16 mouse cellular contexts compared by ENCODE assay signal in the genomic region with DNA sequence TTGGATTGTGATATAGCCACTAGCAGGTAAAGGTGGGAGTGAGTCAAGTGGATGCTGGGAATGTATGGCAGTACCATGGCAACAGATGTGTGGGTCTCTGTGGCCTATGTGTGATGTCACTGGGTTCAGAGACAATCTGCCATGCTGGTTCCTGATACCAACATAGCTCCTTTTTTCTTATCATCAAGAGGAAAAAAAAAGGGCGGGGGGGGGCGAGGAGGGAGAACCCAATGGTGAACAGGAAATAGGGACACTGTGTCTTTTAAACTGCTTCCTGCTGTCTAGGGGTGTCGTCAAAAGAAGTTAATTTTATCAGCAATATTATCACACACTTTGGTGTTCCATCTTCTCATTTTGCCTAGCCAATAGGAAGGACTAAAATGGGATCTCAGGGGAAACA.
A peak's percentile ranks its signal among the peaks of the same experiment; 100 is the strongest.
DNase-seq lines count a peak whose midpoint lies in the region; TF ChIP-seq lines count a peak whose summit lies in the region.
"Had no signal": no experiment of that assay in that cellular context is flagged by ENCODE, and none has a peak within 500 bp of the region (broad histone marks: within the 10 kb centered on the region; RNA-seq: fewer than 3 reads in every experiment).

No protein-coding gene starts in this region.

- peaks cover 0 to 25% of the 10 kb centered on the region in 2 experiments; a peak in 2 of 4 replicates for H3K36me3 ChIP-seq in MEL (ENCODE audit: control insufficient read depth in 1 of 2, insufficient read depth in 2 of 2, low read length in 2 of 2)
- H3K36me3 ChIP-seq: G1E had no signal

- no peaks in the 10 kb centered on the region for H3K9me3 ChIP-seq in MEL (replicated peaks; ENCODE audit: insufficient read depth, low read length)
- H3K9me3 ChIP-seq: G1E had no signal

- H3K4me1 ChIP-seq in MEL (ENCODE audit: control insufficient read depth in 1 of 2, insufficient read depth in 2 of 2, low read length in 2 of 2), result peaks cover 10 to 15% of the 10 kb centered on the region in 2 experiments

- TF ChIP-seq POLR2A in MEL (IDR thresholded peaks at IDR 0.05; ENCODE audit: control insufficient read depth in 1 of 2, insufficient read depth in 1 of 2, low read depth in 1 of 2, low read length in 2 of 2, poor library complexity in 1 of 2), result no peak

- no peaks in the 10 kb centered on the region for H3K79me2 ChIP-seq in MEL (ENCODE audit: control insufficient read depth, insufficient read depth, low read length, poor library complexity)

- peak; percentile 14 to 21; a peak in 2 of 4 replicates for TF ChIP-seq EP300 in MEL (IDR thresholded peaks at IDR 0.05; ENCODE audit: low read depth in 1 of 2, low read length in 2 of 2)

- peak; percentile 35 for DNase-seq in MEL (ENCODE audit: low read depth, low spot score)
- no peak for DNase-seq in left cerebral cortex, adult 8-10 months (ENCODE audit: low spot score in 2 of 2)
- DNase-seq: adrenal gland, adult 2 months; adrenal gland, adult 8-10 months; adrenal gland, postnatal 10 days; adrenal gland, postnatal 14 days; adrenal gland, postnatal 25 days; adrenal gland, postnatal 36 days; B cell, adult 2 months; cerebellum, adult 11 months; cerebellum, adult 11-12 months; cerebellum, adult 18-20 months; cerebellum, adult 2 months; cerebellum, adult 8-10 months had no signal

- H3K27me3 ChIP-seq in MEL (ENCODE audit: control insufficient read depth in 1 of 2, insufficient read depth in 2 of 2, low read length in 2 of 2), result no peaks in the 10 kb centered on the region
- H3K27me3 ChIP-seq: CH12.LX had no signal

- no peak for TF ChIP-seq RAD21 in MEL (IDR thresholded peaks at IDR 0.05; ENCODE audit: low read depth, low read length)

- no peak overlapping the region for H3K9ac ChIP-seq in MEL (ENCODE audit: control insufficient read depth, low read depth, low read length, poor library complexity, severe bottlenecking)

- no peak for TF ChIP-seq CTCF in MEL (IDR thresholded peaks at IDR 0.05 in 2 of 3, conservative IDR thresholded peaks at IDR 0.05 in 1 of 3; ENCODE audit: control insufficient read depth in 1 of 3, insufficient read depth in 1 of 3, low read depth in 2 of 3, low read length in 3 of 3, poor library complexity in 1 of 3, severe bottlenecking in 1 of 3)

- no peak overlapping the region for H3K27ac ChIP-seq in MEL (ENCODE audit: control insufficient read depth, low read depth, low read length)

- H3K4me3 ChIP-seq in MEL (ENCODE audit: control insufficient read depth in 1 of 2, insufficient read depth in 1 of 2, low read depth in 2 of 2, low read length in 2 of 2), result no peak overlapping the region

TF ChIP-seq in MEL, 35 proteins besides CTCF, POLR2A, EP300 and RAD21:
- TF ChIP-seq MXI1 (IDR thresholded peaks at IDR 0.05; ENCODE audit: low read depth, low read length) (no peak), MAX (IDR thresholded peaks at IDR 0.05; ENCODE audit: low read length) (no peak), MAZ (IDR thresholded peaks at IDR 0.05; ENCODE audit: low read depth, low read length) (peak; percentile 50; the same call in 1 of the 2 replicates), MYB (IDR thresholded peaks at IDR 0.05; ENCODE audit: low read depth, low read length) (no peak), MYC (IDR thresholded peaks at IDR 0.05; ENCODE audit: low read depth, low read length) (no peak), RCOR1 (IDR thresholded peaks at IDR 0.05; ENCODE audit: low read depth, low read length) (no peak), ZNF384 (IDR thresholded peaks at IDR 0.05; ENCODE audit: low read depth, low read length) (peak; percentile 80), POLR2AphosphoS5 (IDR thresholded peaks at IDR 0.05; ENCODE audit: borderline replicate concordance, low read depth, low read length) (no peak), TCF12 (IDR thresholded peaks at IDR 0.05; ENCODE audit: low read depth, low read length) (peak; percentile 20; the same call in 1 of the 2 replicates), POLR2AphosphoS2 (IDR thresholded peaks at IDR 0.05; ENCODE audit: low read length) (no peak), NRF1 (IDR thresholded peaks at IDR 0.05; ENCODE audit: insufficient read depth, low read depth, low read length, poor library complexity, severe bottlenecking) (no peak), ZKSCAN1 (IDR thresholded peaks at IDR 0.05; ENCODE audit: low read depth, low read length) (no peak), BHLHE40 (IDR thresholded peaks at IDR 0.05; ENCODE audit: borderline replicate concordance, low read depth, low read length) (no peak), ZC3H11A (IDR thresholded peaks at IDR 0.05; ENCODE audit: low read depth, low read length) (no peak), ELF1 (IDR thresholded peaks at IDR 0.05; ENCODE audit: low read depth, low read length) (0 out of 2 replicates have a peak, but pooled peaks have one; percentile 13), TBP (IDR thresholded peaks at IDR 0.05; ENCODE audit: low read depth, low read length) (no peak), JUND (IDR thresholded peaks at IDR 0.05; ENCODE audit: low read depth, low read length) (no peak), ETS1 (IDR thresholded peaks at IDR 0.05; ENCODE audit: low read depth, low read length) (peak; percentile 70)
